Mouse (Mus musculus): Measurements from ENCODE around the gene Krt80.

The Krt80 gene

GRCm38 (mm10) chr15:101375956-101376775 is 6.2 kb upstream of the Krt80 start:
- in situ Hi-C loops (cut with MboI; ENCODE audit: low sequenced_read_pairs), result no loop called here

DNA sequence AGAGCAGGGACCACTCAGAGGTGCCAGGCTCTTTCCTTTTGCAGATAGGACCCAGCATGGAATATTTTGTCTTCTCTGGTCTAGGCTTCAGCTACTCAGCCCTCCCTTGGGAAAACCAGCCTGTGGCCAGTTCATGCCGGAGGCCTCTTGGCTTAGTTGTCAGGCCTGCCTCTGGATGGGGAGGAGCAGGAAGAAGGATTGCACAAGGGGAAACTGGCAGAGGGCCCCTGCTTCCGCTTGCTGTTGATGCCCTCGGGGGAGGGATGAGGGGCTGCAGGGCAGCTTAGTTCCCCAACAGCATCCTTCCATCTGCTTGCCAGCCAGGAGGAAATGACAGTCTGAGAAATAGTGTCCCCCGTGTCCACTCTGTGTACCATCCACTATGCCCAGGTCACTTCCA is 4.9 kb upstream of the Krt80 start:
- in situ Hi-C loops (cut with MboI; ENCODE audit: low sequenced_read_pairs), result no loop called here

- in situ Hi-C loops (cut with MboI; ENCODE audit: low sequenced_read_pairs), result no loop called here
Measured at GRCm38 (mm10) chr15:101373286-101373898, 3.4 kb upstream of the Krt80 start.

GRCm38 (mm10) chr15:101372131-101372977 is 2.4 kb upstream of the Krt80 start:
- in situ Hi-C loops (cut with MboI; ENCODE audit: low sequenced_read_pairs), result no loop called here

GRCm38 (mm10) chr15:101371141-101371985 is 1.4 kb upstream of the Krt80 start:
- in situ Hi-C loops (cut with MboI; ENCODE audit: low sequenced_read_pairs), result no loop called here

GRCm38 (mm10) chr15:101369382-101370100 is 421 bp downstream of the Krt80 start:
- in situ Hi-C loops (cut with MboI; ENCODE audit: low sequenced_read_pairs), result no loop called here

DNA sequence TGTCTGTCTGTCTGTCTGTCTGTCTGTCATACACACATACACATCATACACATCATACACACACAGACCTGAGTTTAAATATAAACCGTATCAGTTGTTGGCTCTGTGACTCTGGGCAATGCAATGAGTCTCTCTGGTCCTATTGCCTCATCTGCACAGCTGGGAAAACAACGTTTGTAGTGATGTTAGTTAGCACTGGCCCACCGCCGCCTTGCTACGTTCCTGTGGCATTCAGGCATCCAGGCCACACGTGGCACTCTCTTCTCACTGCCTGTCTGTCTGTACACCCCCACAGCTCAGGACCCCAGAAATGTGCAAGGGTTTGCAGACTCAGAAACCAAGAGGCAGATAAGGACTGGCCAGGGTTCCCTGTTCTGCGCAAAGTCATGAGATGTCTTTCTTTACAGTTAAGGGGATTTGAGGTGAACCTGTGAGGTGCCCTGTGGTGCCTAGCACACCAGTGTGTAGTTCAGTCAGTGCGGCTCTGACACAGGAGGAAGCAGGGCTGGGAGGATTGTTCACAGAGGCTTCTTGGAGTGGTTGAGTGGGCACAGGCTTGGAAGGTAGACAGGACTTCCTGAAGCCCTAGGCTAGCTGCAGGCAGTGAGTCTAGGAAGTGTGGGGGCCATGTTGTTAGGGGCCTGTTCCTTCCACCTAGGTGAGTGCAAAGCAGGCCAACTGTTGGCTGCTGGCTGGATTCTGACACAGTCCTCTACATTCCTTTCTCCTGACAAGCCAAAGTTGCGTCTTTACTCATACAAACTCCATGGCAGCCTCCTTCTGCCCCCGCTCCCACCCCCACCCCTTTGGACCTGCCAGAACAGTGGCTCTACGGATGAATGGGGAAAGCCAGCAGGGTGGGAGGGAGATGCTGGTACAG is 1.2 kb downstream of the Krt80 start:
- in situ Hi-C loops (cut with MboI; ENCODE audit: low sequenced_read_pairs), result no loop called here

GRCm38 (mm10) chr15:101368015-101368414 is 1.9 kb downstream of the Krt80 start:
- in situ Hi-C loops (cut with MboI; ENCODE audit: low sequenced_read_pairs), result no loop called here

- in situ Hi-C loops (cut with MboI; ENCODE audit: low sequenced_read_pairs), result no loop called here
Measured at GRCm38 (mm10) chr15:101367497-101367896, 2.5 kb downstream of the Krt80 start.

- in situ Hi-C loops (cut with MboI; ENCODE audit: low sequenced_read_pairs), result no loop called here
Measured at GRCm38 (mm10) chr15:101366926-101367325, 3.0 kb downstream of the Krt80 start.

GRCm38 (mm10) chr15:101366482-101366881 is 3.5 kb downstream of the Krt80 start:
- in situ Hi-C loops (cut with MboI; ENCODE audit: low sequenced_read_pairs), result no loop called here

DNA sequence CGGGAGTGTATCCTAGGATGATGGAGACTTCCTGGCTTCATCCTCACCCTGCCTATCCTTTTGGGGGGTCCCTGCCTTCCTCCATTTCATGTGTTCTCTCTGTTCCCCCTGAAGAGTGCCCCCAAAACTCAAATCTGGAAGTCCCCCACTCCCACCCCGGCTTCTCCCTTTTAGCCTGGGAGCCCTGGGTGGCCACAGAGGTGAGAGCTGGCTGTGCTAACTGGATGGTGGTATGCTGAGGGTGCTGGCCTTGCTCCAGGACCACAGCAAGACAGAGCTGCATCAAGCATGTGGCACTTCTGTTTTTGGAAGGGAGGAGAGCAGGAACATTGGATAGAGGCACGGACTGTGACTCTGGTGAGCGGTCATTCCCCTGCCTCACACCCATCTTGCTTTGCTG is 4.2 kb downstream of the Krt80 start:
- in situ Hi-C loops (cut with MboI; ENCODE audit: low sequenced_read_pairs), result no loop called here

DNA sequence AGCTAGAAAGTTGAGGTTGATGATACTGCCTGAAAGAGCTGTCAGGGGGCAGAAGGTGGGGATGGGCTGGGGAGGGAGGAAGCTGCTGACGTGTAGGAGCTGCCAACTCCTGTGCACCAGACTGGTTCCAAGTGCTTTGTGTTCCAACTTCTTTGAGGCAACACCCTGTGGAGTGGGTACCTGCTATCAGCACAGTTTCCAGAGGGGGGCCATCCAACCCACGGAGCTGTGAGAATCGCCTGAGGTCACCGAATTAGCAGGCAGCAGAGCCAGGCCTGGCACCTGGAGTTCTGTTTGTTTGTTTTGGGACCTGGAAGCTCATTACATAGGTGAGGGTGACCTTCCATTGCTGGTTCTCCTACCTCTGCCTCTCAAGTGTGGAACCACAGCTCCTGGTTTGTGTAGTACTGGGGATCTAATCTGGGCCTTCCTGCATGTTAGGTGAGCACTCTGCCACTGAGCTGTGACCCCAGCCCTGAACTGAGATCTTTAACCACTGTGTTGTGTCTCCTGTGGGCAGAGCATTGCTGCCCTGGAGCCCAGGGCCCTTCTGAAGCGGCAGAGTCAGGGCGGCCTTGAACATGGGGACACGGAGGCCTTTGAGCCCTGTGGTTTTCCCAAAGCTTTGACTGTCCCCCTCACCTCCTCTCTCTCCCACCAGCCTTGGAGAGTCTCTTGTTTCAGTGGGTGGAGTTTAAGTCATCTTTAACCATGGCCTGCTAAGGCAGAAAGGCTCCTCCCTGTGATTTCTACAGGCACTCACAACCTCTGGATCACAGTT is 4.9 kb downstream of the Krt80 start:
- in situ Hi-C loops (cut with MboI; ENCODE audit: low sequenced_read_pairs), result no loop called here

GRCm38 (mm10) chr15:101364425-101364824 is 5.5 kb downstream of the Krt80 start:
- in situ Hi-C loops (cut with MboI; ENCODE audit: low sequenced_read_pairs), result no loop called here

GRCm38 (mm10) chr15:101363933-101364332 is 6.0 kb downstream of the Krt80 start:
- in situ Hi-C loops (cut with MboI; ENCODE audit: low sequenced_read_pairs), result no loop called here

DNA sequence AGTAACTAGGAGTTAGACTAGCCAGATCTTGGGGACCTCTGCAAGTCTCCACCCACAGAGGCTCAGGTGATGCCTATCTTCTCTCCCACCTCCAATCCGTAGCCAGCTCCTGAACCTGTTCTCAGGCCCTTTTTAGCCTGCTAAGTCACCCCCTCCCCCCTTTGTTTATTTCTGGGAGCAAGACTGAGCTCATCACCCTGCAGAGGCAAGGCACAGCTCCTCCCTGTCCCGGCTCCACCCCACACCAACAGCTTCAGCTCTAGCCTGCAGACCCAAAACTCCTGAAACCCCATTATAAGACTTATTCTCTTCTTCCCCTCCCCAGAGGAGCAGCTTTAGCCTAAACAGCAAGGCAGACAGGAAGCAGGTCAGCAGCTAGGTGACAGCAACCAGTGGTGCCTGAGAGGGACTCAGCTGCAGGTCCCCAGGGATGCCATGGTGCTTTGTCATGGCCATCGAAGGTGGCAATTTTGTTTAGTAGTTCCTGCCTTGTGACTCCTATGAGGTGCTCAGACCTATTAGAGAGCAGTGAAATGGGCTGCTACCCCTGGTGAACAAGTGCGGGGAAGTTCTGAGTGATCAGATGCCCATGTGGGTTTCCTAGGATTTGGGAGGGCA is 7.5 kb downstream of the Krt80 start:
- in situ Hi-C loops (cut with MboI; ENCODE audit: low sequenced_read_pairs), result no loop called here

GRCm38 (mm10) chr15:101355382-101355786 is 14.6 kb downstream of the Krt80 start:
- in situ Hi-C loops (cut with MboI; ENCODE audit: low sequenced_read_pairs), result no loop called here
